Mouse (Mus musculus) small intestine, adult 2 months (tissue): ENCODE data around the gene Alcam. TPM values are rescaled to one million over a fixed set of nuclear protein-coding genes. Genes with fewer than 3 reads are reported as not detected.

Experiments used
- H3K27ac ChIP-seq: fragments of 200-500 bp; 2 replicates; pipeline ENCODE4 v1.5.1; 2012; ENCODE audit warnings: low read depth, low read length, control low read depth, inconsistent platforms; ENCODE audit not compliant: insufficient read depth
- H3K27me3 ChIP-seq: fragments of 200-500 bp; 2 replicates; pipeline ENCODE4 v1.6.1; 2012; ENCODE audit warnings: mild to moderate bottlenecking, moderate library complexity, low read length, inconsistent platforms; ENCODE audit not compliant: control insufficient read depth, insufficient read depth
- H3K36me3 ChIP-seq: fragments of 200-500 bp; 2 replicates; pipeline ENCODE4 v1.6.1; 2012; ENCODE audit warnings: mild to moderate bottlenecking, low read length, control low read depth, inconsistent platforms; ENCODE audit not compliant: control insufficient read depth, insufficient read depth
- H3K4me1 ChIP-seq: fragments of 200-500 bp; 2 replicates; pipeline ENCODE4 v1.6.1; 2012; ENCODE audit warnings: low read length, inconsistent platforms, mixed read lengths; ENCODE audit not compliant: control insufficient read depth, insufficient read depth, insufficient read length
- H3K4me3 ChIP-seq: fragments of 200-500 bp; 2 replicates; pipeline ENCODE4 v1.5.1; 2012; ENCODE audit warnings: low read depth, mild to moderate bottlenecking, control low read depth, inconsistent platforms, low read length, moderate library complexity
- CTCF ChIP-seq: fragments of 200-500 bp; IDR thresholded peaks from 2 replicates; pipeline ENCODE4 v1.5.1; 2012; ENCODE audit warnings: low read depth, mild to moderate bottlenecking, control low read depth, inconsistent platforms, low read length, moderate library complexity, mixed read lengths; ENCODE audit not compliant: insufficient replicate concordance, insufficient read length; ENCODE audit errors: extremely low read depth
- POLR2A ChIP-seq: fragments of 200-500 bp; IDR thresholded peaks from 2 replicates; pipeline ENCODE4 v1.6.1; 2012; ENCODE audit warnings: low read depth, mild to moderate bottlenecking, control low read depth, inconsistent platforms, low read length, moderate library complexity
- WGBS: fragments of 180-500 bp; shearing (Covaris S2); methylation state at CpG from one replicate; pipeline ENCODE4 v1.1.7; 2018; 5-methylcytosine and 5-hydroxymethylcytosine counted together
- polyA plus RNA-seq: library from polyadenylated mRNA; depleted of rRNA; stranded (reverse); fragments of >200 nt; gene quantifications from 2 replicates; pipeline ENCODE4 v1.2.3, GENCODE M21; 2012

Gene Alcam
- polyA plus RNA-seq, 1 experiment, result 2.4 TPM

- TF ChIP-seq POLR2A (no peak), CTCF (no peak)
- no peak overlapping the region for H3K4me3 ChIP-seq
- no peaks in the 10 kb centered on the region for H3K27me3 ChIP-seq
- 26% methylated on average over 5 of the region's 5 CpGs for WGBS
- no peaks in the 10 kb centered on the region for H3K36me3 ChIP-seq
- H3K4me1 ChIP-seq, result 0 out of 2 replicates have a peak, but pooled peaks cover 2% of the 10 kb centered on the region
- no peak overlapping the region for H3K27ac ChIP-seq
Observed at GRCm38 (mm10) chr16:52333631-52334030, 120.2 kb downstream of the Alcam start.

GRCm38 (mm10) chr16:52331341-52331830, 122.5 kb downstream of the Alcam start:
- Histone ChIP-seq H3K4me3 (no peak overlapping the region), H3K4me1 (0 out of 2 replicates have a peak, but pooled peaks cover 2% of the 10 kb centered on the region), H3K27ac (no peak overlapping the region), H3K27me3 (no peaks in the 10 kb centered on the region), H3K36me3 (no peaks in the 10 kb centered on the region)
- 87% methylated on average over 3 of the region's 3 CpGs for whole genome bisulfite sequencing
- TF ChIP-seq POLR2A, result no peak
- no peak for TF ChIP-seq CTCF

GRCm38 (mm10) chr16:52329420-52329819, 124.5 kb downstream of the Alcam start:
- H3K27me3 ChIP-seq, result no peaks in the 10 kb centered on the region
- TF ChIP-seq CTCF (no peak), POLR2A (no peak)
- no peak overlapping the region for H3K4me3 ChIP-seq
- H3K27ac ChIP-seq, result no peak overlapping the region
- 0 out of 2 replicates have a peak, but pooled peaks cover 2% of the 10 kb centered on the region for H3K4me1 ChIP-seq
- H3K36me3 ChIP-seq, result no peaks in the 10 kb centered on the region
- 36% methylated on average over 2 of the region's 2 CpGs for WGBS

- no peak for TF ChIP-seq CTCF
- no peak for TF ChIP-seq POLR2A
- no peaks in the 10 kb centered on the region for H3K4me1 ChIP-seq
- H3K4me3 ChIP-seq, result no peak overlapping the region
- H3K27me3 ChIP-seq, result no peaks in the 10 kb centered on the region
- no peak overlapping the region for H3K27ac ChIP-seq
- H3K36me3 ChIP-seq, result no peaks in the 10 kb centered on the region
- 82% methylated on average over 1 of the region's 1 CpGs for WGBS
Observed at GRCm38 (mm10) chr16:52319229-52319628, 134.6 kb downstream of the Alcam start.

GRCm38 (mm10) chr16:52311073-52311472, 142.8 kb downstream of the Alcam start:
- no peak for TF ChIP-seq POLR2A
- TF ChIP-seq CTCF, result peak; percentile 83; the same call in 1 of the 2 replicates
- no peaks in the 10 kb centered on the region for H3K27me3 ChIP-seq
- 6% methylated on average over 9 of the region's 9 CpGs for WGBS

GRCm38 (mm10) chr16:52307016-52307415, 146.9 kb downstream of the Alcam start:
- Histone ChIP-seq H3K4me3 (no peak overlapping the region), H3K27me3 (no peaks in the 10 kb centered on the region), H3K4me1 (no peaks in the 10 kb centered on the region), H3K27ac (no peak overlapping the region), H3K36me3 (no peaks in the 10 kb centered on the region)
- no peak for TF ChIP-seq CTCF
- TF ChIP-seq POLR2A, result no peak
- 92% methylated on average over 2 of the region's 2 CpGs for WGBS

More at GRCm38 (mm10) chr16:52311073-52311472, 142.8 kb downstream of the Alcam start:
- no peaks in the 10 kb centered on the region for H3K4me1 ChIP-seq
- H3K27ac ChIP-seq, result no peak overlapping the region
- H3K36me3 ChIP-seq, result no peaks in the 10 kb centered on the region
- H3K4me3 ChIP-seq, result no peak overlapping the region

- H3K27ac ChIP-seq, result no peak overlapping the region
- TF ChIP-seq CTCF (no peak), POLR2A (no peak)
- no peak overlapping the region for H3K4me3 ChIP-seq
- H3K36me3 ChIP-seq, result no peaks in the 10 kb centered on the region
- WGBS, result 83% methylated on average over 4 of the region's 4 CpGs
- H3K4me1 ChIP-seq, result no peaks in the 10 kb centered on the region
- H3K27me3 ChIP-seq, result no peaks in the 10 kb centered on the region
Observed at GRCm38 (mm10) chr16:52303532-52303902, 150.4 kb downstream of the Alcam start.
